Mouse (Mus musculus) urinary bladder, postnatal 25 days (tissue): ENCODE measurements around the gene Gm47996.
"Not testable (repeated sequence)": the region's sequence is repeated elsewhere in the genome, so short reads cannot be mapped to it uniquely, and the experiment has no call there.

Experiments
- DNase-seq: peaks from one replicate; pipeline ENCODE4 v3.0.0; 2022; ENCODE audit warnings: low spot score

Gene Gm47996

GRCm38 (mm10) chr1:151209824-151210355 is at the start of gene Gm47996:
Gene Gm47996 (plus strand): TSS chr1:151210131.
- DNase-seq: not testable (repeated sequence)

- DNase-seq: no peak
Measured at GRCm38 (mm10) chr1:151166031-151166430, 43.9 kb upstream of the Gm47996 start.

- DNase-seq: no peak
Measured at GRCm38 (mm10) chr1:151167297-151168047, 42.5 kb upstream of the Gm47996 start.

GRCm38 (mm10) chr1:151168637-151169036 is 41.3 kb upstream of the Gm47996 start:
- no peak for DNase-seq

GRCm38 (mm10) chr1:151171572-151172461 is 38.1 kb upstream of the Gm47996 start:
- DNase-seq: no peak

- DNase-seq: no peak
Measured at GRCm38 (mm10) chr1:151177030-151177936, 32.6 kb upstream of the Gm47996 start.

GRCm38 (mm10) chr1:151177937-151178271 is 32.0 kb upstream of the Gm47996 start:
- DNase-seq: no peak

GRCm38 (mm10) chr1:151178505-151179083 is 31.3 kb upstream of the Gm47996 start:
- DNase-seq: no peak

GRCm38 (mm10) chr1:151180167-151180566 is 29.8 kb upstream of the Gm47996 start:
- no peak for DNase-seq

GRCm38 (mm10) chr1:151182266-151182665 is 27.7 kb upstream of the Gm47996 start, which contains the start of gene Gm47985:
Gene Gm47985 (plus strand): TSS chr1:151182537.
- DNase-seq: not testable (repeated sequence)

GRCm38 (mm10) chr1:151186186-151186585 is 23.7 kb upstream of the Gm47996 start:
- DNase-seq: not testable (repeated sequence)

- DNase-seq: not testable (repeated sequence)
Measured at GRCm38 (mm10) chr1:151186879-151187424, 23.0 kb upstream of the Gm47996 start.

GRCm38 (mm10) chr1:151188469-151188868 is 21.5 kb upstream of the Gm47996 start:
- DNase-seq: no peak

- not testable (repeated sequence) for DNase-seq
Measured at GRCm38 (mm10) chr1:151192075-151192474, 17.9 kb upstream of the Gm47996 start, which contains the start of gene Gm8947. Gene Gm8947 (plus strand): TSS chr1:151192376.

- not testable (repeated sequence) for DNase-seq
Measured at GRCm38 (mm10) chr1:151192739-151193138, 17.2 kb upstream of the Gm47996 start.

GRCm38 (mm10) chr1:151195986-151196385 is 13.9 kb upstream of the Gm47996 start:
- not testable (repeated sequence) for DNase-seq

- not testable (repeated sequence) for DNase-seq
Measured at GRCm38 (mm10) chr1:151196690-151197089, 13.2 kb upstream of the Gm47996 start.

GRCm38 (mm10) chr1:151198120-151198519 is 11.8 kb upstream of the Gm47996 start, which contains the start of gene Gm47995:
Gene Gm47995 (plus strand): TSS chr1:151198448.
- not testable (repeated sequence) for DNase-seq

- not testable (repeated sequence) for DNase-seq
Measured at GRCm38 (mm10) chr1:151200620-151201019, 9.3 kb upstream of the Gm47996 start.

GRCm38 (mm10) chr1:151202771-151203170 is 7.2 kb upstream of the Gm47996 start:
- DNase-seq: not testable (repeated sequence)

- DNase-seq: not testable (repeated sequence)
Measured at GRCm38 (mm10) chr1:151203818-151204217, 6.1 kb upstream of the Gm47996 start, which contains the start of gene 3110040M04Rik. Gene 3110040M04Rik (plus strand): TSS chr1:151204121.
